Mouse (Mus musculus) embryonic facial prominence, embryonic 12.5 days (tissue): ENCODE data around the gene Epha5. TPM values are rescaled to one million over a fixed set of nuclear protein-coding genes. Genes with fewer than 3 reads are reported as not detected.

Source experiments
- ATAC-seq: fragments of 200-750 bp; cut with Nextera tagmentation; 2 replicates; pipeline ENCODE4 v1.8.0; 2017; ENCODE audit not compliant: insufficient number of reproducible peaks, insufficient read depth, low FRiP score, low TSS enrichment
- H3K27ac ChIP-seq: fragments of 300-500 bp; sonication (generic); 2 replicates; pipeline ENCODE4 v1.5.1; 2016; ENCODE audit warnings: mild to moderate bottlenecking
- H3K27me3 ChIP-seq: fragments of 300-500 bp; sonication (generic); 2 replicates; pipeline ENCODE4 v1.6.1; 2016; ENCODE audit warnings: mild to moderate bottlenecking, moderate library complexity
- H3K36me3 ChIP-seq: fragments of 300-500 bp; sonication (generic); 2 replicates; pipeline ENCODE4 v1.6.1; 2016; ENCODE audit warnings: mild to moderate bottlenecking
- H3K4me1 ChIP-seq: fragments of 300-500 bp; sonication (generic); 2 replicates; pipeline ENCODE4 v1.6.1; 2016
- H3K4me2 ChIP-seq: fragments of 300-500 bp; sonication (generic); replicated peaks from 2 replicates; pipeline ENCODE4 v1.6.1; 2016; ENCODE audit warnings: mild to moderate bottlenecking, moderate library complexity
- H3K4me3 ChIP-seq: fragments of 300-500 bp; sonication (generic); 2 replicates; pipeline ENCODE4 v1.5.1; 2016; ENCODE audit warnings: mild to moderate bottlenecking
- H3K9ac ChIP-seq: fragments of 300-500 bp; sonication (generic); 2 replicates; pipeline ENCODE4 v1.6.1; 2016; ENCODE audit warnings: mild to moderate bottlenecking, moderate library complexity
- H3K9me3 ChIP-seq: fragments of 300-500 bp; sonication (generic); 2 replicates; pipeline ENCODE4 v1.6.1; 2016; ENCODE audit warnings: mild to moderate bottlenecking, moderate library complexity
- WGBS: fragments of 180-500 bp; shearing (Covaris S2); methylation state at CpG from one replicate; pipeline ENCODE4 v1.1.7; 2016; 5-methylcytosine and 5-hydroxymethylcytosine counted together
- polyA plus RNA-seq: library from polyadenylated mRNA; unstranded; fragments of >200 nt; fragmentation: Nextera tagmentation; extraction: Ambion mirVana; gene quantifications from 2 replicates; pipeline ENCODE4 v1.2.1, GENCODE M21; 2016

The Epha5 gene
- polyA plus RNA-seq, 1 experiment from 2014 or later = 7.9 TPM

GRCm38 (mm10) chr5:84359430-84359829 is 57.8 kb downstream of the Epha5 start:
- no peaks in the 10 kb centered on the region for H3K27me3 ChIP-seq
- no peaks in the 10 kb centered on the region for H3K4me1 ChIP-seq
- no peak for ATAC-seq
- no peak overlapping the region for H3K27ac ChIP-seq
- no peaks in the 10 kb centered on the region for H3K9me3 ChIP-seq
- H3K4me3 ChIP-seq = no peak overlapping the region
- H3K4me2 ChIP-seq = no peak overlapping the region
- no peak overlapping the region for H3K9ac ChIP-seq
- 83% methylated on average over 3 of the region's 3 CpGs for WGBS
- H3K36me3 ChIP-seq = no peaks in the 10 kb centered on the region

- WGBS = 81% methylated on average over 5 of the region's 5 CpGs
- ATAC-seq = no peak
- Histone ChIP-seq H3K4me3 (no peak overlapping the region), H3K4me2 (no peak overlapping the region), H3K9me3 (no peaks in the 10 kb centered on the region), H3K4me1 (no peaks in the 10 kb centered on the region), H3K27ac (no peak overlapping the region), H3K36me3 (no peaks in the 10 kb centered on the region), H3K27me3 (no peaks in the 10 kb centered on the region), H3K9ac (no peak overlapping the region)
Measured at GRCm38 (mm10) chr5:84353069-84353468, 64.1 kb downstream of the Epha5 start.

- Histone ChIP-seq H3K4me3 (no peak overlapping the region), H3K36me3 (no peaks in the 10 kb centered on the region), H3K27ac (no peak overlapping the region), H3K9me3 (no peaks in the 10 kb centered on the region), H3K4me2 (no peak overlapping the region), H3K27me3 (no peaks in the 10 kb centered on the region), H3K9ac (no peak overlapping the region), H3K4me1 (no peaks in the 10 kb centered on the region)
- WGBS = 74% methylated on average over 2 of the region's 2 CpGs
- ATAC-seq = no peak
Measured at GRCm38 (mm10) chr5:84346728-84347499, 70.3 kb downstream of the Epha5 start.

- no peak overlapping the region for H3K4me3 ChIP-seq
- 75% methylated on average over 3 of the region's 3 CpGs for WGBS
- ATAC-seq = no peak
- no peaks in the 10 kb centered on the region for H3K36me3 ChIP-seq
- H3K27ac ChIP-seq = no peak overlapping the region
- H3K4me2 ChIP-seq = no peak overlapping the region
- H3K9ac ChIP-seq = no peak overlapping the region
- H3K9me3 ChIP-seq = no peaks in the 10 kb centered on the region; the same call in 1 of the 2 replicates
- H3K27me3 ChIP-seq = no peaks in the 10 kb centered on the region
- no peaks in the 10 kb centered on the region for H3K4me1 ChIP-seq
Measured at GRCm38 (mm10) chr5:84335834-84336465, 81.2 kb downstream of the Epha5 start.

GRCm38 (mm10) chr5:84334481-84334880 is 82.7 kb downstream of the Epha5 start:
- Histone ChIP-seq H3K9me3 (no peaks in the 10 kb centered on the region; the same call in 1 of the 2 replicates), H3K36me3 (no peaks in the 10 kb centered on the region), H3K27ac (no peak overlapping the region), H3K4me3 (no peak overlapping the region), H3K4me1 (no peaks in the 10 kb centered on the region), H3K9ac (no peak overlapping the region), H3K4me2 (no peak overlapping the region), H3K27me3 (no peaks in the 10 kb centered on the region)
- ATAC-seq = no peak
- 70% methylated on average over 6 of the region's 6 CpGs for WGBS

- no peak overlapping the region for H3K9ac ChIP-seq
- 87% methylated on average over 1 of the region's 1 CpGs for WGBS
- no peaks in the 10 kb centered on the region for H3K4me1 ChIP-seq
- H3K9me3 ChIP-seq = no peaks in the 10 kb centered on the region
- no peaks in the 10 kb centered on the region for H3K36me3 ChIP-seq
- no peaks in the 10 kb centered on the region for H3K27me3 ChIP-seq
- ATAC-seq = no peak
- H3K4me2 ChIP-seq = no peak overlapping the region
- H3K4me3 ChIP-seq = no peak overlapping the region
- H3K27ac ChIP-seq = no peak overlapping the region
Measured at GRCm38 (mm10) chr5:84331631-84332030, 85.6 kb downstream of the Epha5 start.

GRCm38 (mm10) chr5:84320553-84320952 is 96.6 kb downstream of the Epha5 start:
- Histone ChIP-seq H3K27ac (no peak overlapping the region), H3K27me3 (no peaks in the 10 kb centered on the region), H3K4me3 (no peak overlapping the region), H3K4me2 (no peak overlapping the region), H3K9ac (no peak overlapping the region), H3K9me3 (no peaks in the 10 kb centered on the region), H3K4me1 (no peaks in the 10 kb centered on the region), H3K36me3 (no peaks in the 10 kb centered on the region)
- WGBS = 70% methylated on average over 1 of the region's 1 CpGs
- no peak for ATAC-seq

GRCm38 (mm10) chr5:84320138-84320537 is 97.0 kb downstream of the Epha5 start:
- no peak overlapping the region for H3K4me3 ChIP-seq
- 39% methylated on average over 4 of the region's 4 CpGs for WGBS

GRCm38 (mm10) chr5:84318814-84319340 is 98.3 kb downstream of the Epha5 start:
- Histone ChIP-seq H3K36me3 (no peaks in the 10 kb centered on the region), H3K27ac (no peak overlapping the region), H3K9me3 (no peaks in the 10 kb centered on the region), H3K4me2 (no peak overlapping the region), H3K4me3 (no peak overlapping the region), H3K4me1 (no peaks in the 10 kb centered on the region), H3K27me3 (no peaks in the 10 kb centered on the region), H3K9ac (no peak overlapping the region)
- 45% methylated on average over 8 of the region's 8 CpGs for WGBS
- ATAC-seq = no peak

More at GRCm38 (mm10) chr5:84320138-84320537, 97.0 kb downstream of the Epha5 start:
- Histone ChIP-seq H3K27me3 (no peaks in the 10 kb centered on the region), H3K27ac (no peak overlapping the region), H3K4me1 (no peaks in the 10 kb centered on the region), H3K36me3 (no peaks in the 10 kb centered on the region), H3K9me3 (no peaks in the 10 kb centered on the region), H3K9ac (no peak overlapping the region), H3K4me2 (no peak overlapping the region)
- ATAC-seq = no peak

GRCm38 (mm10) chr5:84317839-84318238 is 99.3 kb downstream of the Epha5 start:
- Histone ChIP-seq H3K27ac (no peak overlapping the region), H3K9me3 (no peaks in the 10 kb centered on the region), H3K9ac (no peak overlapping the region), H3K36me3 (no peaks in the 10 kb centered on the region), H3K4me1 (no peaks in the 10 kb centered on the region), H3K4me2 (no peak overlapping the region), H3K4me3 (no peak overlapping the region), H3K27me3 (no peaks in the 10 kb centered on the region)
- WGBS = 84% methylated on average over 4 of the region's 4 CpGs
- no peak for ATAC-seq

GRCm38 (mm10) chr5:84313619-84314018 is 103.6 kb downstream of the Epha5 start:
- no peaks in the 10 kb centered on the region for H3K4me1 ChIP-seq
- H3K36me3 ChIP-seq = no peaks in the 10 kb centered on the region
- H3K4me3 ChIP-seq = no peak overlapping the region
- H3K9me3 ChIP-seq = no peaks in the 10 kb centered on the region
- no peak overlapping the region for H3K4me2 ChIP-seq
- ATAC-seq = no peak
- H3K9ac ChIP-seq = no peak overlapping the region
- H3K27ac ChIP-seq = no peak overlapping the region
- WGBS = 90% methylated on average over 4 of the region's 4 CpGs
- no peaks in the 10 kb centered on the region for H3K27me3 ChIP-seq
